Mouse (Mus musculus) limb, embryonic 14.5 days (tissue): ENCODE measurements around the gene Ndel1. TPM values are rescaled to one million over a fixed set of nuclear protein-coding genes. Genes with fewer than 3 reads are reported as not detected.

Experiments
- ATAC-seq: fragments of 200-750 bp; cut with Nextera tagmentation; 2 replicates; pipeline ENCODE4 v1.8.0; 2017; ENCODE audit warnings: low read depth, moderate number of reproducible peaks, moderate TSS enrichment; ENCODE audit not compliant: low FRiP score
- DNase-seq: peaks from one replicate; pipeline ENCODE4 v3.0.0-alpha.2; 2015; ENCODE audit warnings: low spot score
- H3K27ac ChIP-seq: fragments of 300-500 bp; sonication (generic); replicated peaks from 2 replicates; pipeline ENCODE4 v1.5.1; 2014; ENCODE audit warnings: low read depth, mild to moderate bottlenecking, low read length, moderate library complexity, mixed read lengths
- H3K27me3 ChIP-seq: fragments of 300-500 bp; sonication (generic); 2 replicates; pipeline ENCODE4 v1.6.1; 2014; ENCODE audit warnings: low read length, mixed read lengths; ENCODE audit not compliant: control insufficient read depth, insufficient read depth
- H3K36me3 ChIP-seq: fragments of 300-500 bp; sonication (generic); 2 replicates; pipeline ENCODE4 v1.6.1; 2014; ENCODE audit warnings: mild to moderate bottlenecking, low read length, moderate library complexity, mixed read lengths; ENCODE audit not compliant: control insufficient read depth, insufficient read depth
- H3K4me1 ChIP-seq: fragments of 300-500 bp; sonication (generic); 2 replicates; pipeline ENCODE4 v1.6.1; 2014; ENCODE audit warnings: antibody characterized with exemption, low read length, mixed read lengths; ENCODE audit not compliant: control insufficient read depth, insufficient read depth
- H3K4me2 ChIP-seq: fragments of 300-500 bp; sonication (generic); replicated peaks from 2 replicates; pipeline ENCODE4 v1.6.1; 2014; ENCODE audit warnings: low read depth, mild to moderate bottlenecking, low read length, moderate library complexity; ENCODE audit not compliant: severe bottlenecking
- H3K4me3 ChIP-seq: fragments of 300-500 bp; sonication (generic); replicated peaks from 2 replicates; pipeline ENCODE4 v1.5.1; 2014; ENCODE audit warnings: low read length
- H3K9ac ChIP-seq: fragments of 300-500 bp; sonication (generic); 2 replicates; pipeline ENCODE4 v1.6.1; 2014; ENCODE audit warnings: mild to moderate bottlenecking, low read depth, low read length, moderate library complexity; ENCODE audit not compliant: severe bottlenecking
- H3K9me3 ChIP-seq: fragments of 300-500 bp; sonication (generic); 2 replicates; pipeline ENCODE4 v1.6.1; 2016; ENCODE audit warnings: low read length; ENCODE audit not compliant: control insufficient read depth
- POLR2A ChIP-seq: fragments of 200-500 bp; IDR thresholded peaks from 2 replicates; pipeline ENCODE4 v1.8.0; 2012; ENCODE audit warnings: inconsistent platforms, mild to moderate bottlenecking, moderate library complexity, borderline replicate concordance; ENCODE audit not compliant: insufficient read depth, insufficient read length; ENCODE audit errors: extremely low read depth
- WGBS: fragments of 180-500 bp; shearing (Covaris S2); extraction: QIAGEN DNeasy Blood & Tissue Kit; methylation state at CpG from one replicate; pipeline ENCODE4 v1.1.7; 2014; 5-methylcytosine and 5-hydroxymethylcytosine counted together
- polyA plus RNA-seq, 2 experiments: library from polyadenylated mRNA; depleted of rRNA in 1 of 2; stranded (reverse) in 1 of 2; unstranded in 1 of 2; fragments of >200 nt; fragmentation: Nextera tagmentation in 1 of 2; extraction: Ambion mirVana in 1 of 2; gene quantifications; 2 replicates each; pipeline versions ENCODE4 v1.2.1 to v1.2.3; 2012 to 2014

The Ndel1 gene
- polyA plus RNA-seq, 2 experiments: 85.7 to 91.8 TPM

- Histone ChIP-seq H3K4me2 (no peak overlapping the region), H3K9me3 (no peaks in the 10 kb centered on the region), H3K4me1 (peaks cover 4% of the 10 kb centered on the region; the same call in 1 of the 2 replicates), H3K27me3 (no peaks in the 10 kb centered on the region), H3K27ac (no peak overlapping the region), H3K9ac (no peak overlapping the region), H3K4me3 (no peak overlapping the region), H3K36me3 (peaks cover 23% of the 10 kb centered on the region)
- no peak for TF ChIP-seq POLR2A
- WGBS: 83% methylated on average over 8 of the region's 8 CpGs
- ATAC-seq (no peak), DNase-seq (no peak)
Measured at GRCm38 (mm10) chr11:68899815-68900214, 28.2 kb upstream of the Ndel1 start.

- no peaks in the 10 kb centered on the region for H3K27me3 ChIP-seq
Measured at GRCm38 (mm10) chr11:68898790-68899189, 27.1 kb upstream of the Ndel1 start.

DNA sequence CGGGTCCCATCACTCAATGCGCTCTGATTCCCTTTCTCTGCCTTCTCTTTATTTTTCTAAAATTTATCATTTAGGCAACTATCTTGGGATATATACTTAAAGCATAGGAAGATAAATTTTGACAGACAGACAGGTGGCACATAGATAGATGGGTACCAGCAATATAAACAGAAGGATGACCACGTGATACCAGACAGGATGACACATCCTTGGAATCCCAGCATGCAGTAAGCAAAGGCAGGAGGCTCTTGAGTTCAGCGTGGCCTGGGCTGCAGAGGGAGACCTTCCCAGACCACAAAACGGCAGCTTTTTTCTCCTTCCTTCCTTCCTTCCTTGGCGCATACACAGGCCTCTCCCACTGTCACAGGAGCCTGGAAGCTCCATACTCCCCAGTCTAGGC, 26.2 kb upstream of the Ndel1 start:
- H3K27ac ChIP-seq: no peak overlapping the region
- DNase-seq (no peak), ATAC-seq (no peak)
- peaks cover 3% of the 10 kb centered on the region; the same call in 1 of the 2 replicates for H3K36me3 ChIP-seq
- no peaks in the 10 kb centered on the region for H3K27me3 ChIP-seq
- no peaks in the 10 kb centered on the region for H3K9me3 ChIP-seq
- no peak for TF ChIP-seq POLR2A
- peaks cover 3% of the 10 kb centered on the region; the same call in 1 of the 2 replicates for H3K4me1 ChIP-seq
- 75% methylated on average over 6 of the region's 6 CpGs for WGBS
- no peak overlapping the region for H3K4me3 ChIP-seq
- no peak overlapping the region for H3K4me2 ChIP-seq
- H3K9ac ChIP-seq: no peak overlapping the region

More at GRCm38 (mm10) chr11:68898790-68899189, 27.1 kb upstream of the Ndel1 start:
- H3K9me3 ChIP-seq: no peaks in the 10 kb centered on the region
- H3K27ac ChIP-seq: no peak overlapping the region
- H3K36me3 ChIP-seq: peaks cover 13% of the 10 kb centered on the region
- DNase-seq (no peak), ATAC-seq (no peak)
- WGBS: 89% methylated on average over 6 of the region's 6 CpGs
- H3K4me1 ChIP-seq: peaks cover 4% of the 10 kb centered on the region; the same call in 1 of the 2 replicates
- H3K9ac ChIP-seq: no peak overlapping the region
- H3K4me3 ChIP-seq: no peak overlapping the region
- H3K4me2 ChIP-seq: no peak overlapping the region
- no peak for TF ChIP-seq POLR2A

GRCm38 (mm10) chr11:68897120-68897519, 25.5 kb upstream of the Ndel1 start:
- Histone ChIP-seq H3K9me3 (no peaks in the 10 kb centered on the region), H3K4me3 (no peak overlapping the region), H3K27ac (no peak overlapping the region), H3K27me3 (no peaks in the 10 kb centered on the region), H3K4me2 (no peak overlapping the region), H3K4me1 (no peaks in the 10 kb centered on the region), H3K9ac (no peak overlapping the region), H3K36me3 (no peaks in the 10 kb centered on the region)
- ATAC-seq (no peak), DNase-seq (no peak)
- no peak for TF ChIP-seq POLR2A
- WGBS: 53% methylated on average over 4 of the region's 4 CpGs

DNA sequence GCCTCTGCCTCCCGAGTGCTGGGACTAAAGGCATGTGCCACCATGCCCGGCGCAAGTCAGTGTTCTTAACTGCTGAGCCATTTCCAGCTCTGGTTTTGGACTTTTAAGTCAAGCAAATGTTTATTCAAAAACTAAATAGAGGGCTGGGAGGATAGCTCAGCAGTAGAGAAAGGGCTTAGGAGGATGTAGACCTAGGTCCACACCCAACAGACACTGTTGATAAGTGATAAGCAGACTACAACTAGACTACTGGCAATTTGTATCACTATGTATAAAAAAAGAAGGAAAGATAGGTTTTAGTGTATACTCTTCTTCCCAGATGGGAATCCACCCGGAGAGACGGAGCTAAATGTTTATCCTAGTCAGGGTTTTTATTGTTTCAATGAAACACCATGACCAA, 24.6 kb upstream of the Ndel1 start:
- no peaks in the 10 kb centered on the region for H3K9me3 ChIP-seq
- 92% methylated on average over 5 of the region's 5 CpGs for WGBS
- H3K4me1 ChIP-seq: no peaks in the 10 kb centered on the region
- H3K27me3 ChIP-seq: no peaks in the 10 kb centered on the region
- no peaks in the 10 kb centered on the region for H3K36me3 ChIP-seq
- TF ChIP-seq POLR2A: no peak
- H3K9ac ChIP-seq: no peak overlapping the region
- H3K4me3 ChIP-seq: no peak overlapping the region
- no peak overlapping the region for H3K27ac ChIP-seq
- DNase-seq (no peak), ATAC-seq (no peak)
- no peak overlapping the region for H3K4me2 ChIP-seq
